Mouse (Mus musculus): ENCODE data around the gene 6430548M08Rik.

Gene 6430548M08Rik

DNA sequence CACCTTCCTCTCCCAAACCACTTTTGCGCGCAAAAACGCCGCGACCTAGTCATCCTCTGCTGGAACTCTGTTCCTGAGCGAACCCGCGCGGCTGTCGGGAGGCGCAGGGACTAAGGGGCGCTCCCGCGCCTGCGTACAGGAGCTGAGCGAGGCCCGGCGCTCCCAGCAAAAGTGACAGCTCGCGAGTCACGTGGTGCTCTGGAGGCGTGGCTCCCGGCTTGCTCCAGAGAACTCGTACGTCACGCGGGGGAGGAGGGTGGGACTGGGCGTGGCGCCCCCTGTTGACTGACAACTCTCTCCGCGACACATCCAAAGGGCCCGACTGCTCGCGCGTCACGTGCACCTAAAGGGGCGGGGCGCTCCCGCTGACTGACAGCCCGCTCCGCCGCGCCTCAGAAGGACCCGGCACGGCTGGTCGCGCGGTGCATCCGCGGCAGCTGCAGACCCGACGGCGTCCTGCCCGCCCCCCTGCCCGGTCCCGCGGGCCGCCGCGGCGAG, at the start of gene 6430548M08Rik:
6430548M08Rik (plus strand) TSS at position 395 of the 498 bp plus-strand sequence.
- peak; percentile 100 for DNase-seq (ENCODE audit: low spot score)

- DNase-seq (ENCODE audit: low spot score), result no peak
Measured at GRCm38 (mm10) chr8:120065611-120066010, 48.3 kb upstream of the 6430548M08Rik start.

- DNase-seq (ENCODE audit: low spot score), result no peak
Measured at GRCm38 (mm10) chr8:120066226-120066625, 47.7 kb upstream of the 6430548M08Rik start.

DNA sequence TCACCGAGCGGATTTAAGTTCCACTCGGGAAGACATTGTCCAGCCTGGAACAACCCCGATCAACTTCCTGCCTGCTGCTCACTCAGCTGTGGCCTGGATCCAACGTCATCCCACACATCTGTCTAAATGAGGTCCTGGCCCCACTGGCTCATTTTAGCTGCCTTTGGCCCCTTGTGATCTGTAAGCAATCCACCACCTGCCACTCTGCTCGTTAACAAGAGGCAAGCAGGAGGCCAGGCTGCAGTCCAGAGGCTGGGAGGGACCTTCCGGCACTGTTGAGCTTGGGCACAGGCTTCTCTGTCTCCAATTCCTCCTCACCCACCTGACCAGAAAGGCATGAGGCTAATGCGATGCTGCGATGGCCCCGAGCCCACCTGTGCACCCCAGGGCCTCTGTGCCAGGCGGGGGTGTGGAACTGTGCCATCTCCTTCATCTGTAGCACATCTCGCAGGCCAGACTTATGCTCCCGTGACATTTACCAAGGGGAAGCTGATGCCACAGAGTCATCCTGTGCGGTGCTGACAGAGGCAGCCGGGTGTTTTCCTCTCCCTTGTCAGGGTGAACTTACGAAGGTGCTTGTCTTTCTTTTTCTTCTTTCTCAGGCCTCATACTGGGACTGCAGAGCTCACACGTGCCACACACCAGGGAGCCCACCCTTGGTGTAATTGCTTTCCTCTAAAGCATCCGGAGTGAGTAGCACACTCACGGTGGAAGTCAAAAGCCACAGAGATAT, 45.9 kb upstream of the 6430548M08Rik start:
- DNase-seq (ENCODE audit: low spot score), result no peak

DNA sequence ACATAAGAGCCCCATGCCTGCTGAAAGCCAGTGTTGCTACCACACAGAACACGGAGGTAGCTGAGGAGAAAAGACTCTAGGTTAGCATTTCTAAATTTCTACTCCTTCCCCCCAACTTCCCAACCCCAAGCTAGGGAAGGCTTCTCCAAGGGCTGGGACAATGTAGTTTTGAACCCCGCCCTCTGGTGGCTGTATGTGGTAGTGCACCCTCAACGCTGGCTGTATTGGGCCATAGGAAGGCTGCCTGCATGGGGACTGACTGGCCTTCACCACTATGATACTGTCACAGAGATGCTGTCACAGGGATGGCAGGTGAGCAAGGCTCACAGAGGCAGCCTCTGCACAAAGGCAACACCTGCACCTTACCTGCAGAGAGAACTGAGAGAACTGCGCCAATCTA, 42.3 kb upstream of the 6430548M08Rik start:
- peak; percentile 90 for DNase-seq (ENCODE audit: low spot score)

- no peak for DNase-seq (ENCODE audit: low spot score)
Measured at GRCm38 (mm10) chr8:120072259-120072658, 41.7 kb upstream of the 6430548M08Rik start.

- peak; percentile 63 for DNase-seq (ENCODE audit: low spot score)
Measured at GRCm38 (mm10) chr8:120072827-120073226, 41.1 kb upstream of the 6430548M08Rik start.

DNA sequence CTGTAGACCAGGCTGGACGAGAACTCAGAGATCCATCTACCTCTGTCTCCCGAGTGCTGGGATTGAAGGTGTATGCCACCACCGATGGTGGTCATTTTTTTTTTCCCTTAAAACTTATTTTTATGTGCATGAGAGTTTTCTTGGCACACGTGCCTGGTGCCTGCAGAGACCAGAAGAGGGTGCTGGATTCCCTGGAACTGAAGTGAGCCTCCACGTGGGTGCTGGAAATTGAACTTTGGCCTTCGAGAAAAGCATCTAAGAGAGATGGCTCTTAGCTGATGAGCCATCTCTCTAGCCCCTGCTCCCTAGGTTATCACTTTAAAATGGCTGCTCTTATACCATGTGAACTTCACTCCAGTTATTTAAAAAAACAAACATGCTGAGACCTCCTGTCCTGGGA, 39.4 kb upstream of the 6430548M08Rik start:
- DNase-seq (ENCODE audit: low spot score), result no peak

DNA sequence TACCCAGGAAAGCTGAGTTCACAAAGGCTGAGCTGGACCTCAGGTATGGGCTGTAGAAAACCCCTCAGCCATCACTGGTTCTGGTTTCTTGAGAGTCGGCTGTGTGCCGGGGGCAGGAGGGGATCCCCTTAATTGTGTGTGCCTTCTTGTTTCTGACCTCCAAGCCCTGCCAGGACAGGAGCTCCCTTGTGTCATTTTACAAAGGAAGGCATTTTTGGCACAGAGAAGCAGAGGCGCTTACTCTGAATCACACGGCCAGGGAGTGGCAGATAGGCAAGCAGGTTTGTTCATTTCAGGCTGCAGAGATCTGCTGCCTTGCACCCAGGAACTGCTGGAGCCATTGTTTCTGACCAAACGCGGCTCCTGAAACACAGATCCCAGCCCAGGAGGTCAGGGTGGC, 38.6 kb upstream of the 6430548M08Rik start:
- no peak for DNase-seq (ENCODE audit: low spot score)

DNA sequence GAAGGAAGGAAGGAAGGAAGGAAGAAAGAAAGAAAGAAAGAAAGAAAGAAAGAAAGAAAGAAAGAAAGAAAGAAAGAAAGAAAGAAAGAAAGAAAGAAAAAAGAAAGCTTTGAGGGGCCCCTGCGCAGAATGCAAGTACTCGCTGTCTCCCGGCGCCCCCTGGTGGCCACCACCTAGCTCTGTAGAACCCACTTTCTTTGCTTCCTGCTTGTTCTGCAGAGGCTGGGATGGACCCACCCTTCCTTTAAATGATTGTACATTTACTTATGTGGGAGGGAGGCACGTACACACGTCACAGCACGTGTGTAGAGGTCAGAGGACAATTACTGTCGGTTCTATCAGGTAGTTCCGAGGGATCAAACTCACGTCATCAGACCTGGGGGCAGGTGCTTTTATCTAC, 35.9 kb upstream of the 6430548M08Rik start:
- DNase-seq (ENCODE audit: low spot score), result peak; percentile 94

DNA sequence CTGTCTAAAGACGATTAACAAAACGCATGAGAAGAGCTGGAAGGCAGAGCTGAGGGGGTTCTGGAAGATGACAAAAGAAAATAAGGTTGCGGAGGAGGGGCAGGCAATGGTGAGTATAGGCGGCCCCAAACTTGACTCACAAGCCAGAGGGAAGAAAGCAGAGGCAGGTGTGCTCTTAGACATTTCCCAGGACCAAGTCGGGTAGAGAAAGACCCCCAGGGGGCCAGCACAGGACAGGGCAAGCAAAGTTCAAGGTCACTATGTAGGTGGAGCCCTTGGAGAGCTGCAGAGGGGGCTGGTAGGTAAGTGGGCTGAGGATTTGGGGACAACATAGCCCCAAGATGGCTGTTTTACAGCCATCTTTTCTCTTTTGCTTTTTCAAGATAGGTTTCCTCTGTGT, 34.6 kb upstream of the 6430548M08Rik start:
- DNase-seq (ENCODE audit: low spot score), result no peak

- no peak for DNase-seq (ENCODE audit: low spot score)
Measured at GRCm38 (mm10) chr8:120083261-120083660, 30.7 kb upstream of the 6430548M08Rik start.

DNA sequence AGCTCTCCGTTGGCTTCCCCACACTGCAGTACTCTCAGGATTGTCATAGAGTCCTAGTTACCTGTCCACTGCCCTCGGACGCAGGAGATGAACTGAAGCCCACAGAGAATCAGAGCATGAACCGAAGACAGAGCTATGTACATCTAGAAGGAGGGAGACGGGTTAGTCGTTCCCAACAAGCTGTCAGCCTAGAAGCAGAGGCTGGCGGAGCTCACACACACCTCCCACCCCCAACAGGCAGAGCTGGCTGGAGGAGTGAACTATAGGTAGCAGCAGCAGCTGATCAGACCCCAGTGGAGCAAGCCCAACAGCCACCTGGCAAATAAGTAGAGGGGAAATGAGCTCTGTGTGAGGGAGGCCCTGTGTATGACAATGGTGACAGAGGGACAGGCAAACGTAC, 29.2 kb upstream of the 6430548M08Rik start:
- DNase-seq (ENCODE audit: low spot score), result no peak

- DNase-seq (ENCODE audit: low spot score), result no peak
Measured at GRCm38 (mm10) chr8:120089511-120089910, 24.4 kb upstream of the 6430548M08Rik start.

DNA sequence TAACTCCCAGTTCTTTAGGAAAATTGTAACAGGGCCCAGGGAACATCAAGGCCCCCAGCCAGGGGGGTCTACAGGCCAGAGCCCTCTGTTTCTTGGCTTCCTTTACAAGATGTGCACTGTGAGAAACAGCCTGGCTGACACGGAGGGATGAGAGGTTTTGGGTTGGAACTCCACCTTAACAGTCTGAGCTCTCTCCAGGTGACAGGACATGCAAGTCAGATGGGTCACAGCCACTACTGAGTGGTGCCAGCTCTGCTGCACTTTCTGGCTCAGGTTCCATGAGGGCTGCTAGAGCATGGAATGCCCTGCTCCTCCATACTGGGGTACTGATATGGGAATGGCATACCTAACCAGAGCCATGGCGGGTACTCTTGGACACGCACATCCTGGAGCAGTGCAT, 22.9 kb upstream of the 6430548M08Rik start:
- no peak for DNase-seq (ENCODE audit: low spot score)

DNA sequence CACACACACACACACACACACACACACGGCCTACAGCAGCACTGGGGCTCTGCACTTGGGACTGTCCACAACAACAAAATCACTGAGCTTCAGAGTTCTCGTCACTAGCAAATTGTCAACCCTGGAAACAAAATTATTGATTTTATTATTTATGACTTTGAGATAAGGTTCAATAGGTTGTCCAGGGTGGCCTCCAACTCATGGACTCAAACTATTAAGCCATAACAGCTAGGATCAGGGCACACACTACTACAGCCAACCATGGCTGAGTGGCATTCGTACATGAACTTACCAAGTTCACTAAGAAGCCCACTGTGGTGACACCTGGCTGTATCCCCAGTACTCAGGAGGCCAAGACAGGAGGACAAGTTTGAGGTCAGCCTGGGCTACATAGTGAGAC, 20.8 kb upstream of the 6430548M08Rik start:
- DNase-seq (ENCODE audit: low spot score), result no peak

- DNase-seq (ENCODE audit: low spot score), result no peak
Measured at GRCm38 (mm10) chr8:120094801-120095200, 19.2 kb upstream of the 6430548M08Rik start.

GRCm38 (mm10) chr8:120096486-120096885, 17.5 kb upstream of the 6430548M08Rik start:
- no peak for DNase-seq (ENCODE audit: low spot score)

- no peak for DNase-seq (ENCODE audit: low spot score)
Measured at GRCm38 (mm10) chr8:120100388-120101067, 13.4 kb upstream of the 6430548M08Rik start.

DNA sequence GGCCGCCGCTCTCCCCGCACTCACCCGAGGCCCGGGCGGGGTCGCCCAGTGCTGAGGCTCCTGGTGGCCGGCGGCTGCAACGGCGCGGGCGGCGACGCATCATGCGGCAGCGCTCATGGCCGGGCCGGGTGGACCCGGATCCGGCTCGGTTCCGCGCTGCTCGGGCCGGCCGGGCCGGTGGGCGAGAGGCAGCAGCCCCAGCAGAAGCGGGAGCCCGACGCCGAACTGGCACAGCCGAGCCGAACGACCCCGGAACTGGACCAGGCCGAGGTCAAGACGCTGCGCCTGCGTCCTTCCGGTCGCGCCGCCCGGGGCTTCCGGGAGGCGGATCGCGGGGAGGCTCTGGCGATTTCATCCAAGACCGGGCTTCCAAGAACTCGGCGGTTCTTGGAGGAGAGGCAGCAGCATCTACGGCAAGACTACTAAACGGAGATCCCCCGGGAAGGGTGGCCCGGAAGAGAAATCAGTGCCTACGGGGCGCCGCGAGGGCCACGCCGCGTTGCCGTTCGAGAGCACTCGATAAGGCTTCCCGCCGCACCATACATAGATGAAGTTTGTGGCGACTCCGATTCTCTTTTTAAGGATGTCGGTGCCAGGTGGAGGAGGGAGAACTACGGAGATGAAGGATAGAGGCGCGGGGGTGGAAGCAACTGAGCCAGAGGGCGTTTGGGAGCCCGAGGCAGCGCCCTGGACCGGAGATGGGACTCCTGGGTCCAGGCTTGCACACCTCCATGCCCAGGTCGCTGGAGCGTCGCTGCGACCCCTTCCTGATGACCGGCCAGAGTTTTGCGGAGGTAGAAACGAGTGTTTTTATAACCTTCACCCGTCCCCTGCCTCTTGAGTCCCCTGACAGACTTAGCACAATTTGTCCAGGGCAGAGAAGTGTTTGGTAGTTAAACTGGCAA, 12.6 kb upstream of the 6430548M08Rik start, which contains the start of gene Zdhhc7:
Zdhhc7 (minus strand) TSS at position 415 of the 905 bp plus-strand sequence.
- DNase-seq (ENCODE audit: low spot score), result peak; percentile 83

GRCm38 (mm10) chr8:120103916-120104315, 10.0 kb upstream of the 6430548M08Rik start:
- no peak for DNase-seq (ENCODE audit: low spot score)

- peak; percentile 72 for DNase-seq (ENCODE audit: low spot score)
Measured at GRCm38 (mm10) chr8:120104721-120105272, 9.2 kb upstream of the 6430548M08Rik start.
